ENCODE assay signal across 28 mouse cellular contexts in genomic region chr1:134658841-134659240, GRCm38 (mm10). TPM values are rescaled to one million over a fixed set of nuclear protein-coding genes. Genes with fewer than 3 reads are reported as not detected.
"Had no signal": no experiment of that assay in that cellular context is flagged by ENCODE, and none has a peak within 500 bp of the region (broad histone marks: within the 10 kb centered on the region; RNA-seq: fewer than 3 reads in every experiment).

No protein-coding gene starts in this region.

- H3K4me2 ChIP-seq: heart, embryonic 11.5 days; heart, embryonic 13.5 days; heart, embryonic 15.5 days; hindbrain, embryonic 13.5 days; hindbrain, embryonic 15.5 days; kidney, embryonic 15.5 days; limb, embryonic 12.5 days; liver, embryonic 11.5 days had no signal

- H3K36me3 ChIP-seq: heart, embryonic 13.5 days; heart, embryonic 15.5 days; hindbrain, embryonic 13.5 days; hindbrain, embryonic 15.5 days; kidney, embryonic 15.5 days; limb, embryonic 10.5 days; limb, embryonic 12.5 days had no signal

- H3K27ac ChIP-seq: heart, adult 2 months; heart, embryonic 13.5 days; heart, embryonic 15.5 days; hindbrain, embryonic 13.5 days; hindbrain, embryonic 15.5 days; hindbrain, postnatal 0 days; kidney, postnatal 0 days; left cerebral cortex, adult 2 months; limb, embryonic 10.5 days; limb, embryonic 12.5 days had no signal

- DNase-seq: gastrocnemius, postnatal 14 days; gastrocnemius, postnatal 36 days; heart, adult 11 months; heart, adult 2 months; heart, postnatal 14 days; heart, postnatal 36 days; kidney, adult 11 months; kidney, adult 2 months; kidney, adult 9 months; kidney, postnatal 14 days; kidney, postnatal 36 days; layer of hippocampus, adult 9-11 months; liver had no signal

- ATAC-seq: hindbrain, postnatal 0 days; intestine, embryonic 16.5 days had no signal

- H3K27me3 ChIP-seq: hindbrain, embryonic 13.5 days; hindbrain, embryonic 15.5 days had no signal

- H3K9me3 ChIP-seq: heart, embryonic 13.5 days; heart, embryonic 15.5 days; hindbrain, embryonic 13.5 days; hindbrain, embryonic 15.5 days; kidney, embryonic 15.5 days; limb, embryonic 10.5 days; limb, embryonic 12.5 days had no signal

- H3K9ac ChIP-seq: heart, embryonic 13.5 days; heart, embryonic 15.5 days; hindbrain, embryonic 13.5 days; hindbrain, embryonic 15.5 days; kidney, embryonic 15.5 days; limb, embryonic 12.5 days had no signal

- H3K4me3 ChIP-seq: heart, adult 2 months; heart, embryonic 13.5 days; heart, embryonic 15.5 days; hindbrain, embryonic 13.5 days; hindbrain, embryonic 15.5 days; kidney, embryonic 15.5 days; left cerebral cortex, adult 2 months; limb, embryonic 10.5 days; limb, embryonic 12.5 days had no signal

RNA-seq across cellular contexts. Expression of gene Syt2, which starts 12.4 kb away (rescaled TPM):
- total RNA-seq: gastrocnemius, adult 18-20 months; gastrocnemius, postnatal 36 days; heart, postnatal 14 days; heart, postnatal 36 days; hematopoietic stem cell, adult 5-6 weeks had no signal
